7 mouse cellular contexts compared by ENCODE assay signal in the genomic region with DNA sequence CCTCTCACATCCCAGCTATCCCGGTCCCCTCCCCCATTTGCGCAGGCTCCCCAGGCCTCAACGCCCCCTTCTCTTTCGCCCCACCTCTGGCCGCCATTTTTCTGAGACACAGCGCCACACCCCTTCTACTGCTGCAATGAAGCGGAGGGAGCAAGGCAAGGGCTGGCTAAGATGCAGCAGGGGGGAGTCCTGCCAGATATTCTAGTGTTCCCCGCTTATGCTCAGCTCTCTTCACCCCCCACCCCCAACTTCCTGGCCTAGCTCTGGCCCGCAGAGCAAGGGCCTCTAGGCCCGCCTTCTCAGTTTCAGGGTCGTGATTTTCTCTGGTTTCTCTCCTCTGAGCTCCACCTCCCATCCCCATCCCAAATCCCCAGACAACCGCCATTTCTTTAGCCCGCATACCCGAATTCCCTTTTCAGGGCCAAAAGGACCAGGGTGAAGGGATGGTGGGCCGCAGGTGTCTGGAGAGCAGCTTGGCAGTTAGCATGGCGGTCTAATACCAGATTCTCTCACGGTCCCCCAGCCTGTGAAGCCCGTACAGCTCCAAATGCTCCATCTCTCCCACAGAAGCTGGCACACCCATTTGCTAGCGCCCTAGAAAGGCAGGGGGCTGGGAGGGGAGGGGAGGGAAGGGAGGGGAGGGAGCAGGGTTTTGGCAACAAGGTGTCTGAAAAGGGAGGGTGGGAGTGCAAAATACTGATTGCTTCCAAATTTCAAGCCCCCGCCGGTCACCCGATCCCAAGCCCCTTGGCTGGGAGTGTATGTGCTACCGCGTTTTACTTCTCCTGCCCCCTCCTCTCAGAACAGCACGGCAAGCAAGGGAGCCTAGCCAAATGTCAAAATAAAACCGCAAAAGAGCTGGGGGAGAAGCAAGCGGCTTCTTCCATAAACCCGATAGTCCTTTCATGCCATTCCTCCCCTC. TPM values are rescaled to one million over a fixed set of nuclear protein-coding genes. Genes with fewer than 3 reads are reported as not detected.
DNase-seq lines count a peak whose midpoint lies in the region; ATAC-seq lines count a peak whose summit lies in the region.

No protein-coding gene starts in this region.

- intact Hi-C loops in left cerebral cortex, postnatal 10 days (cut with DNase I) = no loop called here

- peak; percentile 83 for ATAC-seq in forebrain, embryonic 14.5 days
- ATAC-seq in hindbrain, embryonic 13.5 days (ENCODE audit: low FRiP score) = peak; percentile 81
- ATAC-seq in megakaryocyte progenitor cell, adult 5-6 weeks (replicated peaks; ENCODE audit: poor library complexity) = peak; percentile 53

- peak overlapping the region; percentile 43 for H3K4me2 ChIP-seq in forebrain, embryonic 14.5 days (ENCODE audit: low read length)
- peak overlapping the region; percentile 59 for H3K4me2 ChIP-seq in hindbrain, embryonic 13.5 days

- H3K27me3 ChIP-seq in forebrain, embryonic 14.5 days (replicated peaks; ENCODE audit: control insufficient read depth, insufficient read depth, low read length) = no peaks in the 10 kb centered on the region
- peaks cover 22% of the 10 kb centered on the region; the same call in 1 of the 2 replicates for H3K27me3 ChIP-seq in hindbrain, embryonic 13.5 days
- no peaks in the 10 kb centered on the region for H3K27me3 ChIP-seq in splenic B cell, adult 2 months (ENCODE audit: control insufficient read depth, insufficient read depth, low read length, poor library complexity, severe bottlenecking)

- no peaks in the 10 kb centered on the region for H3K9me3 ChIP-seq in forebrain, embryonic 14.5 days (replicated peaks; ENCODE audit: control insufficient read depth, low read length)
- H3K9me3 ChIP-seq in hindbrain, embryonic 13.5 days = no peaks in the 10 kb centered on the region

- H3K36me3 ChIP-seq in forebrain, embryonic 14.5 days (ENCODE audit: control insufficient read depth, insufficient read depth, low read length) = peaks cover 22% of the 10 kb centered on the region
- H3K36me3 ChIP-seq in hindbrain, embryonic 13.5 days = peaks cover 20% of the 10 kb centered on the region
- H3K36me3 ChIP-seq in splenic B cell, adult 2 months (ENCODE audit: control insufficient read depth, insufficient read depth, low read length, poor library complexity, severe bottlenecking) = no peaks in the 10 kb centered on the region

- H3K4me1 ChIP-seq in forebrain, embryonic 14.5 days (ENCODE audit: control insufficient read depth, insufficient read depth, low read length) = no peaks in the 10 kb centered on the region
- H3K4me1 ChIP-seq in hindbrain, embryonic 13.5 days (replicated peaks) = peaks cover 19% of the 10 kb centered on the region

- 28% methylated on average over 28 of the region's 28 CpGs for WGBS in forebrain, embryonic 14.5 days
- WGBS in hindbrain, embryonic 13.5 days = 19% methylated on average over 27 of the region's 28 CpGs

- H3K27ac ChIP-seq in forebrain, embryonic 14.5 days (ENCODE audit: low read depth, low read length) = peak overlapping the region; percentile 89
- H3K27ac ChIP-seq in hindbrain, embryonic 13.5 days = peak overlapping the region; percentile 93

- DNase-seq in Muller cell, postnatal 12 days (ENCODE audit: inconsistent ontology term) = peak; percentile 57
- DNase-seq in brain, adult 2 months (ENCODE audit: low read depth, low spot score) = peak; percentile 71
- peak; percentile 74 for DNase-seq in forebrain, embryonic 14.5 days (ENCODE audit: low spot score)
- peak; percentile 21 to 67 for DNase-seq in left cerebral cortex, postnatal 10 days (ENCODE audit: extremely low spot score in 1 of 2, low spot score in 2 of 2)
- DNase-seq in splenic B cell, adult 2 months (ENCODE audit: low read depth, low spot score) = peak; percentile 5

- H3K9ac ChIP-seq in forebrain, embryonic 14.5 days (ENCODE audit: low read length) = peak overlapping the region; percentile 75
- H3K9ac ChIP-seq in hindbrain, embryonic 13.5 days = peak overlapping the region; percentile 78

- peak overlapping the region; percentile 55 for H3K4me3 ChIP-seq in forebrain, embryonic 14.5 days (ENCODE audit: low read depth, low read length)
- peak overlapping the region; percentile 61 for H3K4me3 ChIP-seq in hindbrain, embryonic 13.5 days

RNA-seq across cellular contexts. Expression of a gene that starts 0.9 kb away (rescaled TPM):
- polyA plus RNA-seq in forebrain, embryonic 14.5 days (2014; fragmentation: Nextera tagmentation; extraction: Ambion mirVana) = 72.1 and 73.4 TPM in 2 replicates
- 93.7 and 98.9 TPM in 2 replicates for polyA plus RNA-seq in hindbrain, embryonic 13.5 days (2015; fragmentation: Nextera tagmentation; extraction: Ambion mirVana)
- total RNA-seq in left cerebral cortex, postnatal 10 days (2021) = 10 to 100 TPM; 90.3 to 94.4 TPM
- 11.9 and 15.8 TPM in 2 replicates for total RNA-seq in megakaryocyte progenitor cell, adult 5-6 weeks (2015)
- total RNA-seq in megakaryocyte progenitor cell, adult 5-6 weeks (2017) = 9.5 and 12.3 TPM in 2 replicates

RNA-seq across cellular contexts. Expression of a gene that starts 51.7 kb away (rescaled TPM):
- 70.3 and 79.9 TPM in 2 replicates for polyA plus RNA-seq in forebrain, embryonic 14.5 days (2014; fragmentation: Nextera tagmentation; extraction: Ambion mirVana)
- 67.0 and 74.6 TPM in 2 replicates for polyA plus RNA-seq in hindbrain, embryonic 13.5 days (2015; fragmentation: Nextera tagmentation; extraction: Ambion mirVana)
- 10 to 100 TPM; 82.9 to 91.2 TPM for total RNA-seq in left cerebral cortex, postnatal 10 days (2021)
- 30.8 and 31.5 TPM in 2 replicates for total RNA-seq in megakaryocyte progenitor cell, adult 5-6 weeks (2015)
- total RNA-seq in megakaryocyte progenitor cell, adult 5-6 weeks (2017) = 28.1 and 33.9 TPM in 2 replicates

RNA-seq across cellular contexts. Expression of a gene that starts 56.9 kb away (rescaled TPM):
- 25.7 and 28.9 TPM in 2 replicates for polyA plus RNA-seq in forebrain, embryonic 14.5 days (2014; fragmentation: Nextera tagmentation; extraction: Ambion mirVana)
- 41.3 and 43.7 TPM in 2 replicates for polyA plus RNA-seq in hindbrain, embryonic 13.5 days (2015; fragmentation: Nextera tagmentation; extraction: Ambion mirVana)
- total RNA-seq in left cerebral cortex, postnatal 10 days (2021) = 1 to 10 TPM; 7.0 to 8.9 TPM
- 2.5 and 4.2 TPM in 2 replicates for total RNA-seq in megakaryocyte progenitor cell, adult 5-6 weeks (2015)
- total RNA-seq in megakaryocyte progenitor cell, adult 5-6 weeks (2017) = 6.2 and 6.3 TPM in 2 replicates

Comparison
In these comparisons a context has a peak if more than half of its experiments do, and no peak if none do; other contexts are left out.
1. Peak in every context shown above with its lines: DNase-seq, ATAC-seq, H3K4me3 ChIP-seq and H3K27ac ChIP-seq.
2. DNase-seq: peak in every context shown above with its lines; median percentile 74 in forebrain, embryonic 14.5 days; 71 in brain, adult 2 months; 57 in Muller cell, postnatal 12 days; 44 in left cerebral cortex, postnatal 10 days; 5 in splenic B cell, adult 2 months.
3. RNA of a gene that starts 0.9 kb away (total RNA-seq): 90.3 to 94.4 TPM in left cerebral cortex, postnatal 10 days; 9.5 to 15.8 TPM in megakaryocyte progenitor cell, adult 5-6 weeks; every median in the first group is over 4 times any median in the second.